Mouse (Mus musculus): Measurements from ENCODE around the gene Usp7. TPM values are rescaled to one million over a fixed set of nuclear protein-coding genes. Genes with fewer than 3 reads are reported as not detected.

Usp7 gene
- polyA plus RNA-seq (2015; fragmentation: Illumina TruSeq; extraction: RNeasy Lipid Tissue Mini Kit (QIAGEN cat#74804); ENCODE audit: insufficient read depth, low replicate concordance) = 210 TPM

DNA sequence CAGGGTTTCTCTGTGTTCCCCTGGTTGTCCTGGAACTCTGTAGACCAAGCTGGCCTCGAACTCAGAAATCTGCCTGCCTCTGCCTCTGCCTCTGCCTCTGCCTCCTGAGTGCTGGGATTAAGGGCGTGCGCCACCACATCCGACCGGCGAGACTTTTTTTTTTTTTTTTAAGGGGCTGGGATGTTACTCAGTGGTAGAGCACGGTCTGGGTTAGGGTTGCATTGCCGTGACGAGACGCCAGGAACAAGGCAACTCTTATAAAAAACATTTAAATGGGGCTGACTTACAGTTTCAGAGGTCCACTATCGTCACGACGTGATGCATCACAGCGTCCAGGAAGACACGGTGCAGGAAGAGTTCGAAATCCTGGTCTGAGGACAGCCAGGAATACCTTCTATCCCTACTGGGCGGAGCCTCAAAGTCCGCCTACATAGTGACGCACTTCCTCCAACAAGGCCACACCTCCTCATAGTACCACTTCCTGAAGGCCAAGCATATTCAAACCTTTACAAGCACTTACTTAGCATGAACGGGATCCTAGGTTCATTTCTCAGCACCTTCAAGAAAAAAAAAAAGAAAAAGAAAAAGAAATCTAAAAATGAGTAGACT lies at the start of gene Usp7:
Gene Usp7 (minus strand): TSS at position 360 of the 609 bp plus-strand sequence.

DNA sequence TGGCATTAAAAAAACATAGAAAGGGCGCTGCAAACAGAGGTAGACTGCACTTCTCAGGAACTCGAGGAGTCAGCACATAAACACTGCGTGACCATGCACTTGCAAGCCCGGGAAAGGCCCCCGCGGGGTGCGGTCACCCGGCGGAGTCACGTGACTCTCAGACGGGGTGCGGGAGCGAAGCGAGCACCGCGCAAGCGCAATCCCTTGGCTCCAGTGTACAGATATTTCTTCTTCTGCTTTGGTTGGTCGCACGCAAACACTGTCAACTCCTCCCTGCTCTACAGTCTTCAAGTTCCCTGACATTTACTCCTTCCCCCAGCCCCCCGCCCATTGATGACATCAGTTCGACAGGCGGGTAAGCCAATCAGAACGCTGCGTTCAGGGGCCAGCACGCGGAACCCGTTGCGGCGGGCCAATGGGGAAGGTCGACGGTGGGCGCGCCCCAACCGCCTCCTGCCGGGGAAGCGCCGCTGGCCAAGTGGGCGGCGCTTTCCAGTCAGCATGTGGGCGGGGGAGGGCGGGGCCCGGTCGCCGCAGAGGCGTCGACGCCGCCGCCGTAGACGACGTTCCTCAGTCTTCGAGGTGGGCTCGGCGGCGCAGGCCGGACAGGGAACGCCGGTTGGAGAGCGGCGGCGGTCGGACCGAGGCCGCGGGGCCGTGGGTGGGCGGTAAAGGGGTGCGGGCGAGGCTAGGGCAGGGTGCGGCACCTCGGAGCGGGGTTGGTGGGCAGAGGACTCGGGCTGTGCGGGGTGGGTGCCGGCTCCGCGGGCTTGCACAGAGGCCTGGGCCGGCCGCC lies 37.7 kb upstream of the Usp7 start, which contains the start of gene 1810013L24Rik:
Gene 1810013L24Rik (plus strand): TSS at position 537 of the 796 bp plus-strand sequence.

DNA sequence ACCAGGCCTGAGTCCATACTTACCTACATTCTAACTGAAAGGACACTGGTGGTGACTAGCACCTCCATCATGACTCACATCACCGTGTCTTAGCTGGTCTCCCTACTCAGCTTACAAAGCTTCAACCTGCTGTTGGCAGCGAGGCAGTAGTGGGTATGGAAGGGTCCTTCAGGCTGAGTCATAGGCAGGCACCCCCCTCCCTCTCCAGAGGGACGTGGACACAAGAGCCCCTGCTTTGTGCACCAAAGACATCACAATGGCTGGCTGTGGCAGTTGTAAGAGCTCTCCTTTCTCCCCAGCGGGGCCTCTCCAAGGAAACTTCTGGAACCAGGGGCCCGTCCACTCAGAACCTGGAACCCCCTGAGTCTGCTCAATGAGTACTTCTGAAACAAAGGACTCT lies 111.6 kb downstream of the Usp7 start, which contains the start of gene Gm5767:
Gene Gm5767 (plus strand): TSS at position 301 of the 400 bp plus-strand sequence.

DNA sequence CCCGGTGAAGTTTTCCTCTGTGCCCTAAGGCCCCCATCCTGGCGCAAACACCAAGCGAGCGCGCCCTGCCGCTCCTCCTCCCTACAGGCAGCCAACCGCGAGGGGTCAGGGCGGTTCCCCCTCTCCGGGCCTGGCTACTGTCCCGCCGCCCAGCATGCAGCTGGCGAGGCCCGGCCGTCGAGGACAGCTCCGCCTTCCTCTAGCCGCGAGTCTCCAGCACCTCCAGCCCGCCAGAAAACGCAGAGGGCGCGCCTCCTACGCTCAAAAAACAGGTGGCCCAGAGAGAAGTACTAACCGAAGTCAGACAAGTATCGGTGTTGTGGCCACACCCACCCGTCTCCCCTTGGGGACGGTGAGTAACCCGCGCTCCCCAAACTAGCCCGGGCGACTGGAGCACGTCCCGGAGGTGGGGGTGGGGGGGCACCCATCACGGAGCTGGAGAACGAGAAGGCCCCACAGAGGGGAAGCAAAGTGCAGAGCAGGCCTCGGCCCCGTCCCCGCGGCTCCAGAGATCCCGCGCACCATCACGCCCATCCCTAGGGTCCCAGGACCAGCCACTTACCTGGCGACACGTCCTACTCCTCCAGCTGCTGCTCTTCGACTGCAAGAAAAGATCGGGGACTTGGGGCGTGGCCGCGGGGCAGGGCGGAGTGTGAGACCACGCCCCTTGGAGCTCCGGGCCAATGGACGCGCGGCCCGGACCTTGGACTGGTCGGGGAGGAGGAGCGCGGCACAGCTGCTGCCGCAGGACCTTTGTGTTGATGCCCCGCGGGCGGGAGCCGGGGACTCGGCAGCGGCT lies 120.4 kb downstream of the Usp7 start, which contains the start of gene Carhsp1:
Gene Carhsp1 (minus strand): TSS at position 605 of the 799 bp plus-strand sequence.

Other genes with a start within 250 kb of the Usp7 start
- 101 TPM for gene Pmm2, start 154.6 kb downstream of the Usp7 start, polyA plus RNA-seq (2015; fragmentation: Illumina TruSeq; extraction: RNeasy Lipid Tissue Mini Kit (QIAGEN cat#74804); ENCODE audit: insufficient read depth, low replicate concordance)
- 17.2 TPM for gene Tmem186, start 154.6 kb downstream of the Usp7 start, polyA plus RNA-seq (2015; fragmentation: Illumina TruSeq; extraction: RNeasy Lipid Tissue Mini Kit (QIAGEN cat#74804); ENCODE audit: insufficient read depth, low replicate concordance)
- 34.7 TPM for gene Carhsp1, start 120.2 kb downstream of the Usp7 start, polyA plus RNA-seq (2015; fragmentation: Illumina TruSeq; extraction: RNeasy Lipid Tissue Mini Kit (QIAGEN cat#74804); ENCODE audit: insufficient read depth, low replicate concordance)
- not detected for gene Gm5767, start 111.5 kb downstream of the Usp7 start, polyA plus RNA-seq (2015; fragmentation: Illumina TruSeq; extraction: RNeasy Lipid Tissue Mini Kit (QIAGEN cat#74804); ENCODE audit: insufficient read depth, low replicate concordance)
- 93.2 TPM for gene 1810013L24Rik, start 37.8 kb upstream of the Usp7 start, polyA plus RNA-seq (2015; fragmentation: Illumina TruSeq; extraction: RNeasy Lipid Tissue Mini Kit (QIAGEN cat#74804); ENCODE audit: insufficient read depth, low replicate concordance)

Data from spleen, adult 10 weeks (tissue).